10 mouse cellular contexts compared by ENCODE assay signal in the genomic region with DNA sequence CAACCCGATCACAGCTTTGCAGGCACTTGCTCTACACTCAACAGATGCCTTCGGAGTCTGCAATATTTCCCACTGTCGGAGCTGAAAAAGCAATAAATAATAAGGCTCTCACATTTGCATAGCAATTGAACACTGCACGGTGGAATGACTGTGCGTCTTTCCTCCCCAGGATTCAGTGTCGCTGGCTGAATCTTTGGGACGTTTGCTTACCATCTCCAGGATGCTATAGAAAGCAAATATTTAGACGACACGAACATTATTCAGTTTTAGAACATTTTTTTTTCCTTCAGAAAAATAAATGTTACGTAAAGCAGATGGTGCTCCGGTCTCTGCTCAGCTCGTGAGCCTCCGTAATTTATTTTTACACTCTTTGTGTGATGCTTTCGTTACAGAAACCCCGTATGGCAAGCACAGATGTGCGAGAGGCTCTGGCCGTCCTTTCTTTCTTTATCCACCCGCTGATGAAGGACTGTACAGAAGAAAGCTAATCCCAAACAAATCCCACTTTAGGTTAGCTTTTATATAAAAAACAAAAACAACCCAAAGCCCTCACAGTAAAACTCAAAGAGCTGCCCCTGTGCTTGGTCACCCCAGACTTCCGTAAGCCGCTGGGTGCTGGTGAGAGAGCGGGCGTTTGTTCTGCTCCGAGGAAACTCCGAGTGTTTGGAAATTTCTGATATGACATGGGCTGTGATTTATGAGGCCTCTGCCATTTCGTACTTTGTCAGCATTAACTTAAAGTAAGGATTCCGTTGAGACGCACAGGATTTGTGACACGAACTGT.
DNase-seq lines count a peak whose midpoint lies in the region; ATAC-seq and TF ChIP-seq lines count a peak whose summit lies in the region.
"Had no signal": no experiment of that assay in that cellular context is flagged by ENCODE, and none has a peak within 500 bp of the region (broad histone marks: within the 10 kb centered on the region; RNA-seq: fewer than 3 reads in every experiment).

No protein-coding gene starts in this region.

- no peak overlapping the region for H3K27ac ChIP-seq in limb, embryonic 12.5 days
- no peak overlapping the region for H3K27ac ChIP-seq in limb, embryonic 10.5 days
- H3K27ac ChIP-seq in hindbrain, postnatal 0 days = no peak overlapping the region
- no peak overlapping the region for H3K27ac ChIP-seq in stomach, embryonic 16.5 days (ENCODE audit: low read length)
- H3K27ac ChIP-seq: macrophage had no signal

- H3K9ac ChIP-seq in limb, embryonic 12.5 days (replicated peaks) = no peak overlapping the region
- H3K9ac ChIP-seq in hindbrain, postnatal 0 days (replicated peaks; ENCODE audit: low read length) = no peak overlapping the region
- no peak overlapping the region for H3K9ac ChIP-seq in stomach, embryonic 16.5 days (ENCODE audit: low read length)

- H3K4me2 ChIP-seq in limb, embryonic 12.5 days = peak overlapping the region; percentile 13
- H3K4me2 ChIP-seq in hindbrain, postnatal 0 days (ENCODE audit: low read depth, low read length) = peak overlapping the region; percentile 21
- peak overlapping the region; percentile 37 for H3K4me2 ChIP-seq in stomach, embryonic 16.5 days (ENCODE audit: low read depth, low read length)

- H3K4me3 ChIP-seq in limb, embryonic 12.5 days (replicated peaks) = no peak overlapping the region
- no peak overlapping the region for H3K4me3 ChIP-seq in limb, embryonic 10.5 days
- H3K4me3 ChIP-seq in hindbrain, postnatal 0 days (ENCODE audit: low read length) = no peak overlapping the region
- H3K4me3 ChIP-seq in stomach, embryonic 16.5 days (replicated peaks; ENCODE audit: low read length) = peak overlapping the region; percentile 15; the same call in 1 of the 2 replicates

- no peak for DNase-seq in limb, embryonic 10.5 days (ENCODE audit: low spot score)
- DNase-seq in hindbrain, postnatal 0 days (ENCODE audit: low spot score) = peak; percentile 24
- DNase-seq in mesoderm, embryonic 11.5 days (ENCODE audit: low read depth, low spot score) = peak; percentile 36
- no peak for DNase-seq in testis, postnatal 10 days (ENCODE audit: low spot score)
- no peak for DNase-seq in heart, adult 8-10 months (ENCODE audit: low spot score)
- DNase-seq: thymus, postnatal 25 days had no signal

- ATAC-seq in limb, embryonic 12.5 days (ENCODE audit: insufficient number of reproducible peaks, insufficient read depth, low FRiP score, low TSS enrichment, low read depth) = no peak
- ATAC-seq in hindbrain, postnatal 0 days = no peak
- no peak for ATAC-seq in stomach, embryonic 16.5 days (ENCODE audit: insufficient read depth, low FRiP score)
- ATAC-seq in megakaryocyte-erythroid progenitor cell, adult 5-6 weeks (replicated peaks; ENCODE audit: low FRiP score, low TSS enrichment, poor library complexity, severe bottlenecking) = no peak

- no peaks in the 10 kb centered on the region for H3K27me3 ChIP-seq in limb, embryonic 12.5 days
- no peaks in the 10 kb centered on the region for H3K27me3 ChIP-seq in limb, embryonic 10.5 days (ENCODE audit: low read depth, poor library complexity, severe bottlenecking)
- H3K27me3 ChIP-seq in hindbrain, postnatal 0 days (ENCODE audit: insufficient read depth, low read length) = no peaks in the 10 kb centered on the region
- H3K27me3 ChIP-seq in stomach, embryonic 16.5 days (ENCODE audit: control insufficient read depth, insufficient read depth, low read length) = no peaks in the 10 kb centered on the region

- H3K36me3 ChIP-seq in limb, embryonic 12.5 days = no peaks in the 10 kb centered on the region
- no peaks in the 10 kb centered on the region for H3K36me3 ChIP-seq in limb, embryonic 10.5 days
- no peaks in the 10 kb centered on the region for H3K36me3 ChIP-seq in hindbrain, postnatal 0 days (ENCODE audit: insufficient read depth, low read length)
- H3K36me3 ChIP-seq in stomach, embryonic 16.5 days (ENCODE audit: control insufficient read depth, insufficient read depth, low read length) = no peaks in the 10 kb centered on the region

- no peak for TF ChIP-seq CTCF in hindbrain, postnatal 0 days (IDR thresholded peaks at IDR 0.05; ENCODE audit: low read depth)

- H3K4me1 ChIP-seq in limb, embryonic 12.5 days (replicated peaks) = no peaks in the 10 kb centered on the region
- peaks cover 20% of the 10 kb centered on the region; the same call in 1 of the 2 replicates for H3K4me1 ChIP-seq in limb, embryonic 10.5 days
- no peaks in the 10 kb centered on the region; the same call in 1 of the 2 replicates for H3K4me1 ChIP-seq in hindbrain, postnatal 0 days (ENCODE audit: insufficient read depth, low read length)
- no peaks in the 10 kb centered on the region for H3K4me1 ChIP-seq in stomach, embryonic 16.5 days (ENCODE audit: control insufficient read depth, insufficient read depth, low read length)

- no peaks in the 10 kb centered on the region for H3K9me3 ChIP-seq in limb, embryonic 12.5 days
- no peaks in the 10 kb centered on the region for H3K9me3 ChIP-seq in limb, embryonic 10.5 days (replicated peaks)
- H3K9me3 ChIP-seq in hindbrain, postnatal 0 days (ENCODE audit: low read length) = no peaks in the 10 kb centered on the region
- no peaks in the 10 kb centered on the region for H3K9me3 ChIP-seq in stomach, embryonic 16.5 days (replicated peaks; ENCODE audit: control insufficient read depth, low read length)

- 59% methylated on average over 28 of the region's 28 CpGs for WGBS in limb, embryonic 12.5 days
- WGBS in limb, embryonic 10.5 days = 80% methylated on average over 28 of the region's 28 CpGs
- WGBS in hindbrain, postnatal 0 days = 39% methylated on average over 28 of the region's 28 CpGs
- 32% methylated on average over 28 of the region's 28 CpGs for WGBS in stomach, embryonic 16.5 days

Comparison
In these comparisons a context has a peak if more than half of its experiments do, and no peak if none do; other contexts are left out.
1. DNase-seq: peak in hindbrain, postnatal 0 days (single experiment) and mesoderm, embryonic 11.5 days (single experiment); none in limb, embryonic 10.5 days (single experiment), testis, postnatal 10 days (single experiment) and heart, adult 8-10 months (single experiment).
2. Peak in every context shown above with its lines, with median percentiles within 50 percentile points of each other: H3K4me2 ChIP-seq.